Mouse (Mus musculus) mesoderm, embryonic 11.5 days (tissue): ENCODE measurements around the gene Creld1.

ENCODE experiments used
- DNase-seq: peaks from one replicate; pipeline ENCODE4 v3.0.0-alpha.2; 2012; ENCODE audit warnings: low read depth, low spot score

Creld1 gene

DNA sequence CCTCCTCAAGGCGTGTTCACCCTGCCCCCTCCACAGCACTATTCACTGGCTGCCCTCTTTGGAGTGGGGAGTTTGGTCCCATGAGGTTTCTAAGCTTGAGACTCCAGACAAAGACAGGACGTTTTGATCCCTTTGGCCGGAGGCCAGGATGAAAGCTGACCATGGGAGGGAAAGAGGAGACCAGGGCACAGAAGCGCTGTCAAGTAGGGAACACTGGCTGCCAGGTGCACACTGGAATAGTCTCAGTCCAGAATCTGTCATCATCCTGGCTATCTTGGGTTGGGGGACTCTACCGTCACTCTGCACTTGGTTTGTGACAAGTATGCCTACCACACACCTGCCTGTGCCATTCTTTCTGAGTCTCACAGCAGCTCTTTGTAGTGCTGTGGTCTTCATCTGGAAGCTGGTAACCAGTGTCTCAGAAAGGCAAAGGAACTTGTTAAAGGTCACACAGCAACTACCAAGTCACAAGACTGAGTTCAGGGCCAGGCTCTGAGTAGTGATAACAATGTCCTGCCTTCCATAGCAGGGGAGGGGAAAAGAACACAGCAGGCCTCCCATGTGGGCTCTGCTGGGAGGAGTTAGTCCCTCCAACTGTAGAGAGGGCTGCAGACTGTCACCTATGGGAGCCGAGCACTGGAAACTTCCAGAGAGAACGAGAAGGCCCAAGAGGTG lies 25.3 kb downstream of the Creld1 start:
- DNase-seq, result no peak

DNA sequence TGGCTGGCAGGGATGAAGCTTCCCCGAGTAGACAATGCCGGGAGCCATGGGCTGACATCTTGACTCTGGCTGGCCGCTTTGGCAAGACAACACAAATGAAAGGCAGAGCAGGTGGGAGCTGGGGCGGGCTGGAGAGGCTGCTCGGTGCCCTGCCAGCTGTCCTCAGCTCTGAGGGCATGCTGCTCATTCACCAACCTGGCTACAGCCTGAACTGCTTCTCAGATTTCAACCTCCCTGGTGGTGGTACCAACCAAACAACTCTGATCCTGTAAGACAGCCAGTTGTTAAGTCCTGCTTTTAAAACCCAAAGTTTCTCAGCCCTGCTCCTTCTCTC lies 25.8 kb downstream of the Creld1 start:
- no peak for DNase-seq

DNA sequence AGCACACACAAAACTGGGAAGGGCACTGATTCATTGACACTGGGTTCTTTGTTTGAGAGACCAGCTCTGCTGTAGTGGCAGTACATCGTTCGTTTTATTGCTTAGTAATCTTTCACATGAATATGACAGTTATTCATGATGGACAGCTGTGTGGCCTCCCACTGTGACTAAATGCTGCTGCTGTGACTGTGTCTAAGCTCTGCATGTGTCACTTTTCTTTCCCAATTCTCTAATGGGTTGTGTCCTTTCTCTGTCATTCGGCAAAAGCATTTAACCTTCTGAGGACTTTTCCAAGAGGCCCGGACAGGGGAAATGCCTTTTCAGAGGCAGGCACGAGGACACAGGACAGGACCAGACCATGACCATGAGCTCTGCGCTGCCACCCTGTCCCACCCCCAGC lies 30.8 kb downstream of the Creld1 start:
- no peak for DNase-seq

DNA sequence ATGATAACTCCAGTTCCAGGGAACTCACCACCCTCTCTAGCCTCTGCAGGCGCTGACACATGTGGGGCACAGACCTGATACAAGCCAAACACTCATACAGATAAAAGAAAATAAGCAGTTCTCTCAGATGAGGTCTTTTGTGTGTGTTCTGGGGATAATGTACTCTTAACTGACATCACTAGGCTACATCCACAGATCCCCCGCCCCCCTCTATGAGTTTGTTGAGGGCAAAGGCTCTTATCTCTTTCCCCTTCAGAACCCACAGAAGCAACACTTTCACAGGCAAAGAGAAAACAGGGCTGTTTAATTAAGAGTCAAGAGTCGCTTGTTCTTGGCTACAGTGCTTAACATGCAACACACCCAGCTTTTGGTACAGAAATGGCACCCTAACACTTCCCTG lies 31.5 kb downstream of the Creld1 start:
- DNase-seq, result no peak

DNA sequence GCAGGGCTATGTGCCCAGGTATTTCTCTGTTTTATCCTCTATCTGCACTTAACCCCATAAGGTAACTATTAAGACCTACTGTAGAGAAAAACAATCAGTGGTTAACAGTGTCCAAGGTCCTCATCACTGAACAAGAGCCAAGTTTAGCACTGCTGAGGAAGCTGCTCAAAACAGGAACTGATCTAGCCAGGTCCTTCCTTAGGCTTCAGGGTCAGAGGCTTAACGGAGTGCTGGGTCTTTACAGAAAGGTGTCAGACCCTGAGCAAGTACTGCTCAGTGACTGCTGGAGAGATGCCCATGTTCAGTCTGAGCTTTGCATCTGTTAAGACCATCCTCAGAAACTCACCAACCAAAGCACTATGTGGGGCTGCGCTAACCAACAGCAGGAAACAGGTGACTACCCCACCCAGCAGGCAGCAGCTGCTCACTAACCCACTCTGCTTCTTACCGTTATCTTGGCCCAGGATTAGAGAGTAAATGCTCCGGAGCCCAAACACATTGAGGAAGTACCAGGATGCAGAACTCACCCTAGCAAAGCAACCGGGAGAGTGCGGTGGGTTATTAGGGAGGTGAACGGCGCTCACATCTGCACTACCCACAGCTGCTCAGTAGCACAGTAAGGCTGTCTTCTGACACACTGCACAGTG lies 34.5 kb downstream of the Creld1 start:
- DNase-seq, result no peak

DNA sequence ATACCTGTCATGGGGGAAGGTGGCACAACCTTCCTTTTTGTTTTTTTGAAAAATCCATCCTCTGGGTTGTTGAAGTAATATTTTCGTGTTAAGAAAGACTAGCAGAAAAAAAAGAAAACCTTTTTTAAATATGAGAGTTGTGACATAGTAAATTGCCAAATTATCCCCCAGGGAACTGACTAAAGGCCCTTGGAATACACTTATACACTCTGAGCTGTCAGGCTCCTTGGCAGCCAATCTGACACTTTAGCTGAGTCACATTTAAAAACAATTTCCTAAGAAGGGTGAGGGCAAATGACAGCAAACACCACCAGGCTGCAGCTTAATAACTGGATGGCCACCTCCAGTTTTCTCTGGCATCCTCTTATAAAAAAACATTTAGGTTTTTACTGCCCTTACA lies 39.2 kb downstream of the Creld1 start:
- DNase-seq, result no peak

DNA sequence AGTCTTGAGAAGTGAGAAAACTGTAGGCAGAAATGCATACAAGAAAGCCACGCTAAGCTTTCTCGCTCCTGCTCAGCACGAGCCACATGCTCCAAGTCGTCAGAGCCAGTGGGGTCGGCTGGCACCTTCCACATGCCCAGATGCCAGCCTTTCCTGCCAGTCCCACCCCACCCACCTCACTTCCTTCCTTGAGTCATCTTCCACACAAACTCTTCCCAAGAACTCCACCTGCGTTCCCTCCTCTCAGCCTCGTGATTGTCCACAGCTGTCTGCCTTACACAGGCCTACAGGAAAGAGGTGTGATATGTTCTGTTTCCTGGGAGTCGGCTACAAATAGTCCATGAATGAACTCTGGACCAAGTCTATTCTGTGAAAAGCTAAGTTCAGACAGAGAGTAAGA lies 40.3 kb downstream of the Creld1 start:
- no peak for DNase-seq

DNA sequence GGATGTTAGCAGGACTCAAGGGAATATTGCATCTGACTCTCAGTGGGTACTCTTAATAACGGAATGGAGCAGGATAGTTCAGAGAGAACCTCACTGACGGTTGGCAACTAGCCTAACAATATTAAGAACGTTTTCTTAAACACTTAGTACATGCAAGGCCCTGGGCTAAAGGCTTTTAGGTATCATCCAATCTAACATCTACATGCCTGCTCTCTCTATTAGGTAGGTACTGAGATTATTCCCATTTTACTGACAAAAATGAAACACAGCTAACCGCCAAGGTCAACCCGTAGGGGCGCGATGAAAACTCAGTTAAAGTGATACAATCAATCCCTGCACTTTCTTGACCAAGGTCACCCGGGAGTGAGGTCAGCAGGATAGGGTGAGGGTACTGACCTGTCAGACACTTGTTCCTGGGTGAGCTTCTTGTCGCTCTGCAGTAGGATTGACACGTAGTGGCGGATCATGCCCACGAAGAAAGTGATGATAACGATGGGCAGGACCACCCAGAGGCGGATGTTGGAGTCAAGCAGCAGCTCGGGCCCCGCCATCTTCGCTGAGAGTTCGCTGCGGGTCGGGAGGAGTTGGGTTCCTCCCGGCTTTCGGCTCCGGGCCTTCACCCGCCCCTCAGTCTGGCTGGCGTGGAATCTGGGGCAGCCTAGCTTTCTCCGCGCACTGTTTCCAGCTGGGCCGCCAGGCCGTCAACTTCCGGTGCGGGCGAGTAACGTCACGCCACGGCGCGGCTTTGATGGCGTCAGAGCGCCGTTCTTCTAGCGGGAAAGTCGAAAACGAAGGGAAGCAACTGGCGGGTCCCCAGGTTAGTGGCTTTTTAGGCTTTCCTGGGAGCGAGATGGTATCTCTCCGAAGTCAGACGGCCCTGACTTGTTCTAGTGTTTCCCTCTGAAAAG lies 48.1 kb downstream of the Creld1 start, which contains the start of the genes Emc3 and Fancd2:
Gene Emc3, minus strand, starts transcription at position 721 of the 908 bp plus-strand sequence.
Gene Fancd2, plus strand, starts transcription at position 751 of the 908 bp plus-strand sequence.
- peak; percentile 94 for DNase-seq

DNA sequence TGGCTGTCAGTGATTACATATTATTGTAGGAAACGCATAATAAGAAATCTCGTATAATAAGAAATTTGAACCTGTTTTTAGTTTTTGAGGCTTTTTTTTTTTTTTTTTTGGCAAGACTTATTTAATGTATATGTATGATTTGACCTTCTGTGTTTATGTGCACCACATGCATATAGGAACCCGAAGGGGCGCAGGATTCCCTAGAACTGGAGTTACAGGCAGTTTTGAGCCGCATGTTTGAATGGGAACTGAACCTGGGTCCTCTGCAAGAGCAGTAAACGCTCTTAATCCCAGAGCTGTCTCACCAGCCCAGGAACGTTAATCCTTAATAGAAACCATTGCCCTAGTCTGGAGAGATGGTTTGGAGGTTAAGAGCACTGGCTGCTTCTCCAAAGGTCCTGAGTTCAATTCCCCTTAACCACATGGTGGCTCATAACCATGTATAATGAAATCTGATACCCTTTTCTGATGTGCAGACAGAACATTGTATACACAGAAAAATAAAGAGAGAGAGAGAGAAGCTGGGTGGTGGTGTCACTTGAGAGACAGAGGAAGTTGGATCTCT lies 48.8 kb downstream of the Creld1 start:
- no peak for DNase-seq

DNA sequence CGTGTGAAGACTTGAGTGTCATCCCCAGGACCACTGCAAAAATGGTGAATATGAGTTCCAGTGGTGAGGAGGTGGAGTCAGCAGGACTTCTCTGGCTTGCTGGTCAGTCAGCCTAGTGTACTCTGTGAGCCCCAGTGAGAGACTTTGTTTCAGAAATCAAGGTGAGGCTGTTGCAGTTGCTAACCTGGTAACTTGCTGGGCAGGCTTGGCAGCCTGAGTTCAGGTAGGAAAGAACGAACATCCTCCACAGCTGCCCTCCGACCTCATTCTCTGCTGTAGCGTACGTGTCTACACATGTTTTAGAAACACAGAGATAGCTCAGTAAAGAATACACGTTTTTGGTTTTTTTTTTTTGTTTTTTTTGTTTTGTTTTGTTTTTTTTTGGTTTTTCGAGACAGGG lies 51.8 kb downstream of the Creld1 start:
- DNase-seq, result no peak

DNA sequence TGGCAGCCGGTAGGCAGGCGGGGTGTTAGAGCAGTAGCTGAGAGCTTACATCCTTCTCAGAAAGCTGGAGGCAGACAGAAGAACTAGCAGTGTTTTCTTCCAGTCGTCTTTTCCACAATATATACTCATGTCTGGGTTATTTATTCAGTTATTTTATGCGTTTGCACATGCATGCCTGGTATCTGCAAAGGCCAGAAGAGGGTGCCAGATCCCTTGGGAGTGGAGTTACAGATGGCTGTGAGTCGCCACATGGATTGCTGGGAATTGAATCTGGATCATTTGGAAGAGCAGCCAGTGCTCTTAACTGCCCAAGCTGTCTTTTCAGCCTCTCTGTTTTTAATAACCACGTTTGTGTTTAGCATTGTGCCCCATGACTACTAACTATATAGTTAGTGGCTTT lies 58.5 kb downstream of the Creld1 start:
- DNase-seq, result no peak
